Mouse (Mus musculus): ENCODE measurements around the gene Rpl7a.

Gene Rpl7a

DNA sequence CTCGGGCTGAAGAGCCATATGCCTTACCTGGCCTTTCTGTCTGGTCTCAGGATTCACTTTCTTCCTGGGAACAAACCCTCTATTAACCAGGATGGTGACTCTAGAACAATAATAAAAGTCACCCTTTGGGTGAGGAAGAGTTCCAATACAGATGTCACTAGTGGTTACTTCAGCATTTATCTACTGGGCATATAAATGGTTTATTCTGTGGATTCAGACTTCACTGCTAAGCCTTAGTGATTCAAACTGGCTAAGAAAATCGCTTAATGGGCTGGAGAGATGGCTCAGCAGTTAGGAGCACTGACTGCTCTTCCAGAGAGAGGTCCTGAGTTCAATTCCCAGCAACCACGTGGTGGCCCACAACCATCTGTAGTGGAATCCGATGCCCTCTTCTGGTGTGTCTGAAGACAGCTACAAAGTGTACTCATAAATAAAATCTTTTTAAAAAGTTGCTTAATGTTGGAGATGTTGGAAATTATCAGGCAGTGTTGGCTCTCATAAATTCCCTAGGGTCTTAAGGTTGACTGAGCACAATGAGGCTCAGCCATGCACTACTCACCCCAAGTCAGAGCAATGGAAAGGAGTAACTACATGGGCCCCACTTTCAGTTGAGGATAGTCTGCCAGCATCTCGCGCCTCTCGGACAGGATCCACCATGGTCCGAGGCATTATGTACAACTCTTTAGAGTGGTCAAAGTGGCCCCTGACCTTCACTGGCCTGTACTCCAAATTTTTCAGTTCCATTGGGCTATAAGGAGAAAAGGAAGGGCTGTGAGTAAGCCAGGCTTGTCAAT lies 3.8 kb downstream of the Rpl7a start:
- DNase-seq: no peak

DNA sequence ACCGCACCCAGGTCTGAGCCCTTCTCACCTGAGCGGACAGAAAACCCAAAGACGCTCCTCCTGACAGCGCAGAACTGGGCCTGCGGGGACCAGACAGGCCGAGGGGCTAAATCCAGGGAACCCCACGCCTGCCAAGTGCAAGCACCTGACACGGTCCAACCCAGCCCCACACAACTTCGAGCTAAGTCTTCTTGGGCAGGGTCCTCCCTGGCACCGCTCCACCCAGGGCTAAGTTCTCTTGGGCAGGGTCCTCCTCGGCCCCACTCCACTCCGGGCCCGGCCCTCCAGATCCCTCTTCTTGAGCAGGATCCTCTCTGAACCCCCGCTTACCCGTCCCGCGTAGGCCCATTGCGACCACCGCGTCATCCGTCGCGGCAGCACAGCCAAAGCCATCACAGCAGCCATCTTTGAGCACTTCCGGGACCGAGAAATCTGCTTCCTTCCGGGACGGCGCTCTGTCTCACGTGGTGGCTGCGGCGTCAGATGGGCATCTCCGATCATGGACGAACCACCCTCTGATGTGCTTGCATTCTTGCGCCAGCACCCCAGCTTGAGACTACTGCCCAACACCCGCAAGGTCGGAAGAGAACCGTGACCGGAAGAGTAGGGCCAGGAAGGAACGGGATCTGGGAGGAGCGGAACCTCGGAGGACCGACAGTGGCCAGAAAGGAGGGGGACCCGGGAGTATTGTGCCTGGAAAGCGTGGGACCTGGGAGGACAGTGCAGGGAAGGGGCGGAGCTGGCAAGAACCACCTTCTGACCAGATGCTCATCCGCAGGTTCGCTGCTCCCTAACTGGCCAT lies 5.6 kb downstream of the Rpl7a start, which contains the start of the genes Surf2 and Surf1:
Gene Surf2, plus strand, starts transcription at position 441 of the 802 bp plus-strand sequence.
Gene Surf1, minus strand, starts transcription at position 604 of the 802 bp plus-strand sequence.
- peak; percentile 99 for DNase-seq

DNA sequence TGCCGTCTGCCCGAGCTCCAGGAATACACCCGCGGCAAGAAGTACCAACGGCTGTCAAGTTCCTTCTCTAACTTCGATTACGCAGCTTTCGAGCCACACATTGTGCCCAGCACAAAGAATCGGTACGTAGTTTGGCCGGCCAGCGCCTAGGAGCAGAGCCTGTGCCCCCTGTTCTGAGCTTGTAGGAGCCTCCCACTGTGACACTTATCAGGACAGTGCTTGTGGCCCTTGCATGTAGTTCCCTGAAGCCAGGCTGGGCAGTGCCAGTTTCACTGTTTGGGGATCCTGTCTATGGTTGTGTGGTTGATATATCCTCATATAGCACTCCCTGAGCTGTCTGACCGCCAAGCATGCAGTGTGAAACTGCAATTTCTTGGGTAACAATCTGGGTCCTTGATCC lies 6.2 kb downstream of the Rpl7a start:
- DNase-seq: no peak

DNA sequence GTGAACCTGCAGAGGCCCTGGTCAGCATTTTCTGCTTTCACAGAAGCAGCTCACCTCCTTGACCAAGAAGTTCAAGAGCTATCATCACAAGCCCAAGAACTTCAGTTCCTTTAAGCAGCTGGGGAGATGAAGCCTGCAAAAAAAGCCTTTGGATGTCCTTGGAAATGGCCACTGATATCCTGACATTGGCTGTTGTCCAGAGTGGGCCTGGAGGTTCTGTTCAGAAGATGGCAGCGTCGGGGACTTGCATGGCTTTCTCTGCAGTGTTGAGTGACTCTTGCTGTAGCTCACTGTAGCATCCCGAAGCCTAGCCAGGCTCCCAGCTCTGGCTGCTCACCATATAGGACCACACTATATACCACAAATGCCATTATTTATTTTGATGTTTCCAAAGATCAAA lies 9.1 kb downstream of the Rpl7a start:
- DNase-seq: no peak

DNA sequence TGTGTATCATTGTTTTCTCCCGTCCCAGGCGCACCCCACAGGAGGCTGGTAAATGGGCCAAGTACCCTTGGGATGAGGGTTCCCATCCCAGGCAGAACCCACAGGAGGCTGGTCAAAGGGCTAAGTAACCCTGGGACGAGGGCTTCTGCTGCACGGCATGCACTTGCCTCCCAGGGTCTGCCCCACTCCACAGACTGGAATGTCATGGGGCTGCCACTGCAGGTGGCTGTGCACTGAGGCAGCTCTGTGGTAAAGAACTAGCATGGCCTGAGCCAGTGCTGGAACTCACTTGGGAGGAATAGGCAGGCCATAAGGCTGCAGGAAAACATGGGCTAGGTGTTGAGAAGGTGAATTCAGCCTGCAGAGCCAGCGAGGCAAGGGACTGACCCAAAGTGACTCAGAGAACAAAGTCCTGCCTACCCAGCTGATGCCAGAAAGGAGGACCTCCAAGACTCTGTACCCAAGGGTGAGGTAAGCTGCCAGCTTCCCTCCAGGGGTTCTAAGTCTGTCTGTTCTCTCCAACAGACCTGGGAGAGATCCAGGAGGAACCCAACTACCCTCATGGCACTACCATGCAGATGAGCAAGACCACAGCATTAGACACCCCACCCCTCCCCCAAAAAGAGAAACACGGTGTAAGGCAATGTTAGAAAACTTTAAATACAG lies 9.8 kb downstream of the Rpl7a start:
- DNase-seq: no peak

DNA sequence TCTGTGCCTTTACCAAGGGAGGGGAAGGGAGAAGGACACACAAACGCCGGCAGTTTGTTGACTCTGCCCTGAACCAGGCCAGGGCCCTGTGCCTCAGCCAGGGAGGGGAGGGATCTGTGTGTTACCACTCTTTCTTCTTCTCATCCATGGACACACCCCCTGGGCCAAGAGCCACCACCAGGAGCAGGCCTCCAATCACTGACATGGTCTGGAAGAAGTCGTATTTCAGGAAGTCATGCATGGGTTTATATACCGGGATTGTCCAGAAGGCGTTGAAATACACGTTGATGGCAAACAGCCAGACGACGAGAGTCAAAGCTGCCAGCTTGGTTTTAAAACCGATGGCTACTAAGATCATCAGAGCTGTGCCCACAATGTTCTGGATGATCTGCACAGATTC lies 11.2 kb downstream of the Rpl7a start:
- DNase-seq: peak; percentile 94

DNA sequence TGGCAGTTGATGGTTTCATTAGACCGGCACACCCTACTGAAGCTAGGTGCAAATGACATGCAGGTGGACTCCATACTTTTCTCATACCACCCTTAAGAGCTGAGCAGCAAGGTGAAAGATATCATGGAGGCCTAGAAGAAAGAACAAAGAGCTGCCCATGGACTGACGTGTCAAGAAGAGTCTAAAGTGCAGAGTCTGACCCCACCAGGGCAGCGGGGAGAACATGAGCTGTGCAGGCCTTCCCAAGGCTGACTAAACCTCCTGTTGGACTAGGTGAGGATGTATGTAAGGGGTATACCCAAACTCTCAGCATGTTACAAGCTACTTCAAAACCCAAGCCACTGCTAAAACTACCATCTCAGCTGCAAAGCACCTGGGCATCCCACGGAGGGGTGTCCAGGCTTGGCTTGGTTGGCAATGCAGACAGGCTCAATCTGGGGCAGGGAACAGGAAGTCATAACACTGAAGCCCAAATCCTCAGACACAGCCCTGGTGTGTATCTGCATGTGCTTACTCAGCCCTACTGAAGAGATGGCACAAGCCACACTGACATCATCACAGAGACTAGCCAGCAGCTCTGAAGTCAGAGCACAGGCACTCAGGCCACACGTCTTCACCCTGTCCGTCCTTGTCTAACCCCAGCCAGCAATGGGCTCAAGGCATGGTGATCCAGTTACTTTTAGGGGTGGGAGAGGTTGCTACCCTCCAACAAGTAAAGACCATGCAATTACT lies 17.3 kb downstream of the Rpl7a start:
- no peak for DNase-seq

DNA sequence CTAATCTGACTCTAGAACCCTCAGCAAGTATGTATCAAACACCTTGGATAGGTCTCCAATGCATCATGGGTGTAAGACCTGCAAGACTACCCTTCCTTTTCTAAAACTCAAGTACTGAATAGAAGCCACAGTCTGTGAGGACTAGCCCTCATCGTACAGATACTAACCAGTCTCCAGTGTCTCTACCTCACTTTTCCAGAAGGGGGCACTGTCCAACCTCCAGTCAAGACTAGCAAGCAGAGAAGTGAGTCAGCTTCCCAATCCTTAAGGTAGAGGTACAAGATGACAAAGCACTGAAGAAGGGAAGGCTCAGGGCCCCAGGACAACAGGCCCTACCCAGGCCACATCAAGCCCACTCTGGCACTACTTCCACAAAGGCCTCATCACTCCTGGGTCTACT lies 19.8 kb downstream of the Rpl7a start:
- no peak for DNase-seq

DNA sequence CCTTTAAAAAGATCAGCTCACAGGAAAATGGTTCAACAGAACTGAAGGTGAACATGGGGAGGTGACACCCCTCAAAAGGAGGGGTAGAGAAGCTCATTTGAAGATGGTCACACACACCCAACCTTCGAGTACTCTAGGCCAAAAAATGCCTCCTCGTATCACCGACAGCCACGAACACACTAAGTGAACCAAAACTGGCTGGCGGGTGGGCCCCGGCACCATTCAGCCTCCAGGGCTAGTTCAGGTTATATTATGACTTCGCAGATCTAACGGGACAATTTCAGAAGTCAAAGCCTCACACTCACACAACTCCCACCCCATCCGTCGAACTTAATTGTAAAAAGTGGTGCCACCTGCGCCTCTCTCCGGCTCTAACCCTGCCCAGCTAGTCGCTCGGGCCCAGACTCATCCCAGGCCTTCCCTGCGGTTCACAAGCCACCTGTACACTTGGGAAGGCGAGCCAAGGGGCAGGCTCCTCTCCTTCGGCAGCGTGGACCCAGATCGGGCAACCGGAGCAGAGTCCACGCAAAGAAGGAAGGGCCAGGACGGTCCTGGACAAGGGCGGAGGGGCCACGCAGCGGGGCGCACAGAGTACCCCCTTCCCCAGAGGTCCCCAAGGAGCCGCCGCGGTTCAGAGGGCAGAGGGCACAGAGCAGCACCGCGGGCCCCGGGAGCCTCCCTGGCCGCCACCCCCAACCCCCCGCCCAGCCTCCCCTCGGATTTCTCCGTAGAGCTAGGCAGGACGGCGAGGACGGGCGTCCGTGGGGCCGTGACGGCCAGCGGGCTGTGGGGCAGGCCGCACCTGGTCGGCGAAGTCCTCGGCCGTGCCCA lies 22.1 kb downstream of the Rpl7a start:
- no peak for DNase-seq

DNA sequence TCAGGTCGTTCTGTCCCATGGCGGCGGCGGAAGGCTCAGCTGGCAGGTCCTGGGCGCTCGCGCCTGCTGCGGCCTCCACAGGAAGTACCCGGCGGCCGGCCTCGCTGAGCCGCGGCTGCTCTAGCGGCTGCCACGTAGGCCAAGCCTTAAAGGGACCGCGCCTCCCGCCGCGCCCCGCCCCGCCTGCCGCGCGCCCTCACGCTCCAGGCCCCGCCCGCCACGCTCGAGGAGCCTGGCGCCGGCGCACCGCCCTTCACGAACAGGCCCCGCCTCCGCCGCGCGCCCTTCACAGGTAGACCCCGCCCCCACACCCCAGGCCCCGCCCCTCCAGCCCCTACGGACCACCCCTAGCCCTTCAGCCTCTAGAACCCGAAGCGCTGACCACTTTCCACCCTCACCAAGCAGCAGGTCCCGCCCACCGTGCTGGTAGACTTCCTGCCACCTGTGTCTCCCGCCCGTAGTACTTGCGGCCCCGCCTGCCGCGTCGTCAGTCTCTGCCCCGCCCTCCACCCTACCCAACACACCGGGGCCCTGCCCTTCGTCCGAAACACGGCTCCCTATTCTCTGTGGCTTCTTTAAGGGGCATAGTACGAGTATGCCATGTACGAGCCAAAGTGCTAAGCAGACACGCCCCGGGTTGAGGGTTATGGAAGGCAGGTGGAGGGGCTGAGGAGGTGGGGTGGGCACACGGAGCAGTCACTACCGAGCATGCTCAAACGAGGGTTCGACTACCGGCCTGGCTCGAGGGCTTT lies 22.9 kb downstream of the Rpl7a start, which contains the start of the genes Surf4 and Stkld1:
Gene Surf4, minus strand, starts transcription at position 625 of the 752 bp plus-strand sequence.
Gene Stkld1, plus strand, starts transcription at position 744 of the 752 bp plus-strand sequence.
- DNase-seq: peak; percentile 99

DNA sequence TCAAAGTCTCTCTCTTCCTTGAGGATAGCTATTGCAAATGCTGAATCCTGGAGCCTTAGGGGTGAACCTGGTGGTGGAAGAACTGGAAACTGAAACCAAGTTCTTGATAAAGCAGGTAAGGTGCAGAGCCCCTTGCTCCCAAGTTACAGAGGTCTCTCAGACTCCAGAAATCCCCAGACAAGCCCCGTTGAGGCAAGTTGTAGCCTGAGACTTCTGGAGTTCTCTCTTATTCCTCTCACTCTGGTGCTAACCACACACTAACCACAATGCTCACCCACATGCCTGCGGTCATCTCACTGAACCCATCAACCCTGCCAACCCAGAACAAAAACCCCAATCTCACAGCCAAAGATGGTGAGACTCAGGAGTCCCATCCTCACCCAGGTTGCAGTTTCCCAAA lies 24.7 kb downstream of the Rpl7a start:
- no peak for DNase-seq

DNA sequence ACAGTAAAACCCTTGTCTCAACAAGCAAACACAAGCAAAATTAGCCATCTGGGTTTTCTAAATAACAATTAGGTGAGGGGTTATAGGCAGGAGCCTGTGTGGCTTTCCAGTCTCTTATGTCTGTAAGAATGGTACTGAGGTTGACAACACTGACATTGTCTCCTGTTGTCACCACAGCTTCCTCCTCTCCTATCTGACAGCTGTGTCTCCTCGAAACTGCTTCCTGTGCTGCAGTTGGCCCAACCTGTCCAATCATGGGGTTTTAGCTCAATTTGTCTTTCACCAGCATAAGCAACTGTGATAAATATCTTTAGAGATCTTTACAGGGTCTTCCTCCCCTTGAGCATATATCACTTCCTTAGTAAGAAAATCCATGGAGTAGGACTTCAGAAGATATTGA lies 25.9 kb downstream of the Rpl7a start:
- no peak for DNase-seq

DNA sequence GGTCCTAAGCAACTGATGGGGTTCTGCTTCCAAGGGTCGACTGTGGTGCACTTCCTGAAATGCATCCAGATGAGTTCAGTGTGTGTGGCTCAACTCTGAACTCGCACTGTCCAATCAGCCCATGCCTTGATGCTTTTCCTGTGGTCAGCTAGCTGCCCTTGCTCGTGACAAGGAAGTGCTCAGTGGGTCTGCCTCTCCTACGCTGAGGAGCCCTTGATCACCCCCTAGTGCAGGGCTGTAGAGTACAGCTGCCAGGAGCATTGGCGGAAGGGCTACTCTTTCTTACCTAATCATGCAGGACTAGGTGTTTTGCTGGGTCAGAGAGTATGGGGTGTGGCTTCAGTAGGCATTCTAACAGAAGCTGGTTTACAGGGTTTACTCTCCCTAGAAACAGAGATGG lies 31.0 kb downstream of the Rpl7a start:
- peak; percentile 95 for DNase-seq

DNA sequence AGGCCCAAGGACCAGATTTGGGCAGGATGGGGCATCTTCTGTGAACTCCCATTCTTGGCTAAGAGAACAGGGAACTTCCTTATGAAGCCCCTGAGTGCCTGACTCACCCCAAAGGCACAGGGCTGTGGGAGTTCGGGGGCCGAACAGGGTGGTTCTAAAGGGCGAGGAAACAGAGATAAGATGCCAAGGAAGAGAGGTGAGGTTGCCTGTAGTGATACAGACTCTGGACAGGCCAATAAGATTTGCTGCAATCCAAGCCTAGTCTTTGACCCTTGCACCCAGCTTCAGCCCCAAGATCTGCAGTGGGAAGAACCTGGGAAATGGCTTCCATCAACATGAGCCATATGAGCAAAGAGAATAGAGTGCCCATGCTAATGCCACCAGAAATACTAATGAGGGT lies 32.7 kb downstream of the Rpl7a start:
- DNase-seq: no peak

DNA sequence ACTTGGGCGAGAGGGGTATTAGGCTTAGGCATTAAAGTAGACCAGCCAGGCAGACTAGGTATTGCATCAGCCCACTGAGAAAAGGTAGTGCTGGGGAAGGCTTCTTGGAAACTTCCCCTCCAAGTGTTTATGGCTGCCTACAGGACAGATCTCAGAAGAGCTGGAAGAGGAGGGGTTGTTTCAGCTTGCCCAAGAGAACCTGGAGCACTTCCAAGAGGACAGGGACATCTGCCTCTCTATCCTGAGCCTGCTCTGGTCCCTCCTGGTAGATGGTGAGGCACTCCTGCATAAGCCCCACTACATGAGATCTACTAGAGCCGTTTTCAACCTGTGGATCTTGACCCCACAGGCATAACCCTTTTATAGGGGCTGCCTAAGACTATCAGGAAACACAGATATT lies 39.8 kb downstream of the Rpl7a start:
- no peak for DNase-seq

DNA sequence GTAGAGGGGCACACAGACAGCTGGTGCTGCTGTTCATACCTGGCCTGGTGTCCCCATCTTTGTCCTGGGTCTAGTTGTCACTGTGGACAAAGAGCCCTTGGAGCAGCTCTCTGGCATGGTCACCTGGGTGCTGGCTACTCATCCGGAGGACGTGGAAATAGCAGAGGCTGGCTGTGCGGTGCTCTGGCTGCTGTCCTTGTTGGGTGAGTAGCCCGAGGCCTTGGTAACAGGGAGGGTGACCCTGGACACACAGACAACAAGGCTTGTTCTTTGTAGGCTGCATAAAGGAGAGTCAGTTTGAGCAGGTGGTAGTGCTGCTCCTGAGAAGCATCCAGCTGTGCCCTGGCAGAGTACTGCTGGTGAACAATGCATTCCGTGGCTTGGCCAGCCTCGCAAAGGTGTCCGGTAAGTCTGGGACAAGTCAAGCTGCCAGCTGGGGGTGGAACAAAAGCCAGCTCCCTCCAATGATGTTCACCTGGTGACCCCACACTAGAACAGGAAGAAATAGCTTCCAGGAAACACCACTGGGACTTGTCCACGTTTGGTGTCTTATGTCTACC lies 40.9 kb downstream of the Rpl7a start:
- DNase-seq: no peak

DNA sequence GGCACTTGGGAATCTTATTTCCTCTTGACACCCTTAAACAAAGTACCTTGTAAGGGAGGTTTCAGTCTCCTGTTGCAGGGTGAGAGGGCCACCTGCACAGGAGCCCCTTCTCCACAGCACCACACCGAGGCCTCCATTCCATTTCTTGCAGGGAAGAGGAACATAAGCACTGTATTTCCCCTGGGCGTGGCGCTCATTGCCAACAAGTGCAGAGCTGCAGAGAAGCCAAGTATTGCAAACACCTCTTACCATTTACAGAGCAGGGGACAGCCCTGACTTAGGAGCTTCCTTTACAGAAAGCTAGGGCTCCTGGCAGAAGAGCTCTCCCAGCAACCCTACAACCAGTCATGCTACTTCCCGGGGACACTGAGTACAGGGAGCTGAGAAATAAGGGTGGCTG lies 41.6 kb downstream of the Rpl7a start:
- DNase-seq: no peak

DNA sequence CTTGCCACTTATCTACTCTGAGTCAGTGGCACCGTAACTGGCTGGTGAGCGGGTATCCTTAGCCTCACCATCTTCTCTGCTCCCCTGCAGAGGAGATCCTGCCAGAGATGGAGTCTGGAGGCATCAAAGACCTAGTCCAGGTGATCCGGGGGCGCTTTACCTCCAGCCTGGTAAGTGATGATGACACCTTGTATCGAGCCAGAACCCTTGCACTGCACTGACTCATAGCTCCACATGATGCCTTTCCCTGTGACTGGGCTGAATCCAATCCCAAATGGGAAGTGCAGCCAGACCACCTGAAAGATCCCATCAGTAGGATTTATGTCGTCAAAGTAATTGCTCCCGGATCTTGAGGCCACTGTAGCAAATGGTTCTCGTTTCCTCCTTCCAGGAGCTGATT lies 42.3 kb downstream of the Rpl7a start:
- no peak for DNase-seq

DNA sequence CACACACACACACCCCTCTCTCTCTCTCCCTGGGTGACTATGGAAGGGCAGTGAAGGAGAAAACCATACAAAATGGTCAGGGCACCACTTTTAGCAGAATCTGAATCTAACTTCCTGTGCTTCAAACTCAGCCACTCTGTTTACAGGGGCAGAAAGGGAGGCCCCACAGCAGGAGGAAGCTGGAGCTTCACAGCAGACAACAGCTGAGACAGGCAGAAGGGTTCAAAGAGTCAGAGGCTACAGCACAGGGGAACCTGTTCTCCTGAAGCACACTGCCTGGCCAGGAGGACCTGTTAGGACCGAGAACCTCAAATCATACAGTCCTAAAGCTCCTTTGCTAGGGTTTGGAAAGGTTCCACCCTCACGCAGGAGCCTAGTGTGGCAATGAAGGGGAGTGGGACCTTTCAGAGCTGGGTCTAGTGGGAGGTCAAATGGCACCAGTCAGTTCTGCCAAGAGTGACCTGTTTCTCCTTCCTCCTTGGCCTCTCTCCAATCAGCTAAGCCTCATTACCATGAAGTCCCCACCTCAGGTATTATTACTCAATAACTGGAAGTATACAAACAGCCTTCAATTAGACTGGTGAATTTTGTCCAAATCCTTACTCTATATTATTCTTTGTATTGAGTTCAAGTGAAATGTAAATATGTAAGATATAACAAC lies 44.3 kb downstream of the Rpl7a start:
- DNase-seq: no peak

All from heart, adult 11 months (tissue).